Mouse (Mus musculus) cortical plate, adult 2 months (tissue): ENCODE measurements at regions not wholly inside any gene's neighbourhood (a gene's known extent, or its start where the extent isn't known, plus 50 kb on each side); places are given as distances from the start of the nearest gene placed in this dataset.

ENCODE experiments used
- H3K27ac ChIP-seq: fragments of 200-500 bp; 2 replicates; pipeline ENCODE4 v1.5.1; 2012; ENCODE audit warnings: low read length, control low read depth, inconsistent platforms; ENCODE audit not compliant: insufficient read depth
- H3K4me1 ChIP-seq: fragments of 200-500 bp; 2 replicates; pipeline ENCODE4 v1.6.1; 2011; ENCODE audit warnings: low read length; ENCODE audit not compliant: control insufficient read depth, insufficient read depth
- H3K4me3 ChIP-seq: fragments of 200-500 bp; 2 replicates; pipeline ENCODE4 v1.5.1; 2011; ENCODE audit warnings: mild to moderate bottlenecking, low read length, control low read depth; ENCODE audit not compliant: insufficient read depth
- CTCF ChIP-seq: fragments of 200-500 bp; IDR thresholded peaks from 2 replicates; pipeline ENCODE4 v1.5.1; 2011; ENCODE audit warnings: mild to moderate bottlenecking, control low read depth, low read length; ENCODE audit not compliant: insufficient read depth; ENCODE audit errors: extremely low read depth
- POLR2A ChIP-seq: fragments of 200-500 bp; IDR thresholded peaks from 2 replicates; pipeline ENCODE4 v1.6.1; 2011; ENCODE audit warnings: mild to moderate bottlenecking, low read length, control low read depth; ENCODE audit not compliant: insufficient read depth; ENCODE audit errors: extremely low read depth

DNA sequence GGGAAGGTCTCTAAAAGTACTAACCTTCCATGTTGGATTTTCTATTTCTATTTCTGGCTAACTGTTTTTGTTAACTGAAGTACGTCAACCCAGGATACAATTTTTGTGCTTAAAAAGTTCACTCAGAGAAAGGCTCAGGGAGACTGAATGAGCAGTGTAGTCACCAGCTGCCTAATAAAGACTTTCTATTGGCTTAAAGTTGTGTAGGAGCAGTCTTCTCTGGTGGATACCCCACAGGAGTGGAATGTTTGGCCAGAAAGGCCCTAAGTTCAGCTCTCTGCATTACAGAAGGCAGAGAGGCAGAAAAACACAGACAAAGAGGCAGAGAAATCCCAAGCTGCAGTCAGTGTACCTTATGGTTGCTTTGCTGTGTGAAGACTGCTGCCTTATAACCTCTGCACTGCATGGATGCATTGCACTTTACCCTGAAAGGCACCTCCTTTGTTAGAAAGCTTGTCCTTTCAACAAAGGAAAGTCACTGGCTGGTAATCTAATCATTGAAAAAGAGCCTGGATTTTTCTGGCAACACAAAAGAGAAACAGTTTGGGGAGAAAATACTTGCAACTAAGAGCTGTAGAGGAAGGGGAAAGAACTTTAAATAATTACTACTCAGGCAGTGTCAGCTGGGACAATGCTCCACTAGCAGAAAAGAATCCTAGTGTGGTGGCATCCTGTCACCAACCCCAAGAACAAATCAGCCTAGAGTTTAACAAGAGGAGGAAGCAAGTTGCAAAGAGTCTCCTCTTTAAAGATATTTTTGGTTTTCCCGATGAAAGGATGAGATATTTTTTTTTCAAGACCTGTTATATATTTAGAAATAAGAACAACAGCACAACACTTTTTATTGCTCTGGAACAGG is 63.0 kb upstream of the Adamts5 start:
- no peaks in the 10 kb centered on the region for H3K4me1 ChIP-seq
- no peak overlapping the region for H3K4me3 ChIP-seq
- H3K27ac ChIP-seq, result no peak overlapping the region
- TF ChIP-seq CTCF, result no peak
- no peak for TF ChIP-seq POLR2A

DNA sequence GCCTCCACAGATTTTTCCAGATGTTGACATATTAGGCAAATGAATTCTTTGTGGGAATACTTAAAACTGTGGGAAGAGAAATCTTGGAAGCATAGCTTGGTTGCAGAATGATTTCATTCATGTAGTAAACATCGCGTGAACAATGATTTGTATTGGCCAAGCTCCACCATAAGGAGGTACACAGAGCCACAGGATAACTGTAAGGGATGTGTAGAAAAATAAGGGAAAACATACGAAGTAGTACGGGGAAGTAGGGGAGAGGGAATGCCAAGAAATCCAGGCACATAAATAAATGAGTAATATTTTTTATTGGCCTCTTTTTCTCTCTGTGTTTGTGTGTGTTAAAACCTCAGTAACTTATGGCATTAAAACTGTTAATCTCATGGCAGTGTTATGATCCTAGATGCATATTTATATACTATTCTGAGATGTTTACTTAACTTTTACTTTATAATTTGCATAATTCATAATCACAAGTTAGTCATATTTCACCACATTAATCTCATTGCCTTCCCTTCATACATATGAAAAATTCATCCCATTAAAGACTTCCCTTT is 54.5 kb upstream of the Adamts5 start:
- Histone ChIP-seq H3K27ac (no peak overlapping the region), H3K4me1 (no peaks in the 10 kb centered on the region), H3K4me3 (no peak overlapping the region)
- TF ChIP-seq POLR2A (no peak), CTCF (no peak)

DNA sequence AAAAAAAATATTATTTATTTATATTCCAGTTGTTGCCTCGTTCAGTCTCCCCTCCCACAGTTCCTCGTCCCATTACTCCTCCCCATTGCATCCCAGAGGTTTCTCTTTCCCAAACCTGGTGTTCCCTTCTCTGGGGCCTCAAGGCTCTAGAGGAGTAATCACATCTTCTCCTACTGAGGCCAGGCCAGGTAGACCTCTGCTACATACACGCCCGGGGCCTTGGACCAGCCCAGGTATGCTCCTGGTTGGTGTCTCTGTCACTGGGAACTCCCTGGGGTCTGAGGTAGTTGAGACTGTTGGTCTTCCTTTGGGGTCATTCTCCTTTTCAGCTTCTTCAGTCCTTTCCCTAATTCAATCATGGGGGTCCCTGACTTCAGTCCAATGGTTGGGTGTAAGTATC is 50.0 kb upstream of the Adamts5 start:
- H3K27ac ChIP-seq, result no peak overlapping the region
- H3K4me1 ChIP-seq, result no peaks in the 10 kb centered on the region
- no peak overlapping the region for H3K4me3 ChIP-seq
- TF ChIP-seq CTCF (no peak), POLR2A (no peak)
